Mouse (Mus musculus): ENCODE measurements around the gene Prr22.

DNA sequence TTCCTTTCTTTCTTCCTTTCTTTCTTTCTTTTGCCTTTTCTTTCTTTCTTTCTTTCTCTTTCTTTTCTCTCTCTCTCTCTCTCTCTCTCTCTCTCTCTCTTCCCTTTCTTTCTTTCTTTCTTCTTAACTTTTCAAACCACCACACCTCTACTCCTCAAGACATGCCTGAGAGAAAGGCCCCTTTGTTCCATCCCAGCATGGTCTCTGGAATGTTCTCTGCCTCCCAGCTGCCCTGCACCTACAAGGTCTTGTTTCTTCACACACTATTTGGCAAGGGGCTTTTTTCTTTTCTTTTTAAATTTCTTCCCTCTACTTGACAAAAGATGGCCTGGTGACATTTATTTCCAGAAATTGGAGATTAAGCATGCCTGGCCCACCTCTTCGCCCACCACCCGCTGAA, 40.4 kb upstream of the Prr22 start:
- TF ChIP-seq USF1 (IDR thresholded peaks at IDR 0.05; ENCODE audit: low read depth) (no peak), E2F4 (IDR thresholded peaks at IDR 0.05; ENCODE audit: insufficient read depth) (no peak)
